Mouse (Mus musculus): ENCODE data around the gene Dock4. TPM values are rescaled to one million over a fixed set of nuclear protein-coding genes. Genes with fewer than 3 reads are reported as not detected.

Dock4 gene
- 0.61 and 0.75 TPM in 2 replicates for polyA plus RNA-seq (2015; fragmentation: Nextera tagmentation; extraction: Ambion mirVana)

- ATAC-seq (ENCODE audit: low read depth), result peak; percentile 99
- H3K4me1 ChIP-seq (replicated peaks), result peaks cover 16% of the 10 kb centered on the region
- H3K27ac ChIP-seq, result no peak within 1 kb of the TSS
Measured at GRCm38 (mm10) chr12:40445648-40446449, at the start of gene Dock4, which contains the start of gene Zfp277. Dock4 (plus strand) TSS chr12:40445952. Zfp277 (minus strand) TSS chr12:40445902.

GRCm38 (mm10) chr12:40398916-40399315 is 46.8 kb upstream of the Dock4 start:
- ATAC-seq (ENCODE audit: low read depth), result no peak
- 70% methylated on average over 2 of the region's 2 CpGs for WGBS (ENCODE audit: insufficient replicate concordance)
- DNase-seq, result no peak

More at GRCm38 (mm10) chr12:40445648-40446449, at the start of gene Dock4, which contains the start of gene Zfp277:
- under 1% methylated on average over 80 of the region's 80 CpGs for WGBS (ENCODE audit: insufficient replicate concordance)
- Histone ChIP-seq H3K9me3 (replicated peaks) (no peaks in the 10 kb centered on the region), H3K36me3 (no peaks in the 10 kb centered on the region), H3K27me3 (peaks cover 41% of the 10 kb centered on the region), H3K9ac (peak within 1 kb of the TSS; percentile 73), H3K4me3 (replicated peaks) (peak within 1 kb of the TSS; percentile 81), H3K4me2 (peak within 1 kb of the TSS; percentile 94)
- DNase-seq, result peak; percentile 96

GRCm38 (mm10) chr12:40399386-40399785 is 46.4 kb upstream of the Dock4 start:
- ATAC-seq (ENCODE audit: low read depth) (no peak), DNase-seq (no peak)
- Histone ChIP-seq H3K9ac (no peak overlapping the region), H3K27me3 (no peaks in the 10 kb centered on the region), H3K36me3 (peaks cover 6% of the 10 kb centered on the region; the same call in 1 of the 2 replicates), H3K9me3 (replicated peaks) (no peaks in the 10 kb centered on the region), H3K4me2 (no peak overlapping the region), H3K4me3 (replicated peaks) (no peak overlapping the region), H3K4me1 (replicated peaks) (no peaks in the 10 kb centered on the region), H3K27ac (no peak overlapping the region)
- 66% methylated on average over 2 of the region's 2 CpGs for WGBS (ENCODE audit: insufficient replicate concordance)

More at GRCm38 (mm10) chr12:40398916-40399315, 46.8 kb upstream of the Dock4 start:
- Histone ChIP-seq H3K27me3 (no peaks in the 10 kb centered on the region), H3K4me2 (no peak overlapping the region), H3K36me3 (peaks cover 6% of the 10 kb centered on the region; the same call in 1 of the 2 replicates), H3K4me1 (replicated peaks) (no peaks in the 10 kb centered on the region), H3K27ac (no peak overlapping the region), H3K9ac (no peak overlapping the region), H3K9me3 (replicated peaks) (no peaks in the 10 kb centered on the region), H3K4me3 (replicated peaks) (no peak overlapping the region)

- Histone ChIP-seq H3K27ac (no peak overlapping the region), H3K9ac (no peak overlapping the region), H3K4me3 (replicated peaks) (no peak overlapping the region), H3K4me1 (replicated peaks) (no peaks in the 10 kb centered on the region), H3K4me2 (no peak overlapping the region), H3K9me3 (replicated peaks) (no peaks in the 10 kb centered on the region), H3K27me3 (no peaks in the 10 kb centered on the region), H3K36me3 (peaks cover 6% of the 10 kb centered on the region; the same call in 1 of the 2 replicates)
- ATAC-seq (ENCODE audit: low read depth), result no peak
- WGBS (ENCODE audit: insufficient replicate concordance), result 80% methylated on average over 10 of the region's 10 CpGs
- DNase-seq, result no peak
Measured at GRCm38 (mm10) chr12:40399812-40400211, 45.9 kb upstream of the Dock4 start.

GRCm38 (mm10) chr12:40414682-40415311 is 31.0 kb upstream of the Dock4 start:
- no peaks in the 10 kb centered on the region for H3K36me3 ChIP-seq
- no peak overlapping the region for H3K27ac ChIP-seq
- ATAC-seq (ENCODE audit: low read depth) (no peak), DNase-seq (no peak)
- H3K9me3 ChIP-seq (replicated peaks), result no peaks in the 10 kb centered on the region
- H3K4me2 ChIP-seq, result no peak overlapping the region
- no peaks in the 10 kb centered on the region for H3K27me3 ChIP-seq
- H3K4me1 ChIP-seq (replicated peaks), result no peaks in the 10 kb centered on the region
- WGBS (ENCODE audit: insufficient replicate concordance), result 65% methylated on average over 5 of the region's 5 CpGs
- no peak overlapping the region for H3K9ac ChIP-seq
- no peak overlapping the region for H3K4me3 ChIP-seq (replicated peaks)

GRCm38 (mm10) chr12:40415312-40415925 is 30.3 kb upstream of the Dock4 start:
- no peaks in the 10 kb centered on the region for H3K36me3 ChIP-seq
- no peak overlapping the region for H3K4me2 ChIP-seq
- WGBS (ENCODE audit: insufficient replicate concordance), result 62% methylated on average over 8 of the region's 8 CpGs
- H3K27me3 ChIP-seq, result no peaks in the 10 kb centered on the region
- DNase-seq (no peak), ATAC-seq (ENCODE audit: low read depth) (no peak)
- H3K27ac ChIP-seq, result no peak overlapping the region
- no peak overlapping the region for H3K4me3 ChIP-seq (replicated peaks)
- no peaks in the 10 kb centered on the region for H3K4me1 ChIP-seq (replicated peaks)
- no peak overlapping the region for H3K9ac ChIP-seq
- H3K9me3 ChIP-seq (replicated peaks), result no peaks in the 10 kb centered on the region

GRCm38 (mm10) chr12:40417257-40417656 is 28.5 kb upstream of the Dock4 start:
- Histone ChIP-seq H3K27me3 (no peaks in the 10 kb centered on the region), H3K9me3 (replicated peaks) (no peaks in the 10 kb centered on the region), H3K36me3 (no peaks in the 10 kb centered on the region), H3K27ac (no peak overlapping the region), H3K9ac (no peak overlapping the region), H3K4me3 (replicated peaks) (no peak overlapping the region), H3K4me2 (no peak overlapping the region), H3K4me1 (replicated peaks) (no peaks in the 10 kb centered on the region)
- DNase-seq, result no peak
- no peak for ATAC-seq (ENCODE audit: low read depth)
- WGBS (ENCODE audit: insufficient replicate concordance), result 49% methylated on average over 4 of the region's 4 CpGs

- H3K9ac ChIP-seq, result no peak overlapping the region
- H3K4me2 ChIP-seq, result no peak overlapping the region
- H3K9me3 ChIP-seq (replicated peaks), result no peaks in the 10 kb centered on the region
- H3K4me1 ChIP-seq (replicated peaks), result no peaks in the 10 kb centered on the region
- no peak for DNase-seq
- no peak for ATAC-seq (ENCODE audit: low read depth)
- no peaks in the 10 kb centered on the region for H3K27me3 ChIP-seq
- WGBS (ENCODE audit: insufficient replicate concordance), result 72% methylated on average over 1 of the region's 1 CpGs
- H3K4me3 ChIP-seq (replicated peaks), result no peak overlapping the region
- no peak overlapping the region for H3K27ac ChIP-seq
- H3K36me3 ChIP-seq, result no peaks in the 10 kb centered on the region
Measured at GRCm38 (mm10) chr12:40424991-40425390, 20.8 kb upstream of the Dock4 start.

- H3K4me2 ChIP-seq, result no peak overlapping the region
- no peak for DNase-seq
- H3K4me1 ChIP-seq (replicated peaks), result peaks cover 11% of the 10 kb centered on the region
- no peak for ATAC-seq (ENCODE audit: low read depth)
- no peak overlapping the region for H3K4me3 ChIP-seq (replicated peaks)
- no peaks in the 10 kb centered on the region for H3K36me3 ChIP-seq
- no peaks in the 10 kb centered on the region for H3K27me3 ChIP-seq
- no peaks in the 10 kb centered on the region for H3K9me3 ChIP-seq (replicated peaks)
- H3K27ac ChIP-seq, result no peak overlapping the region
- no peak overlapping the region for H3K9ac ChIP-seq
- 68% methylated on average over 10 of the region's 10 CpGs for WGBS (ENCODE audit: insufficient replicate concordance)
Measured at GRCm38 (mm10) chr12:40427606-40428005, 18.1 kb upstream of the Dock4 start.

- no peak overlapping the region for H3K9ac ChIP-seq
- ATAC-seq (ENCODE audit: low read depth), result no peak
- no peak overlapping the region for H3K4me3 ChIP-seq (replicated peaks)
- H3K4me1 ChIP-seq (replicated peaks), result peaks cover 16% of the 10 kb centered on the region
- H3K4me2 ChIP-seq, result no peak overlapping the region
- H3K27ac ChIP-seq, result no peak overlapping the region
- WGBS (ENCODE audit: insufficient replicate concordance), result 72% methylated on average over 3 of the region's 3 CpGs
- no peak for DNase-seq
- H3K27me3 ChIP-seq, result no peaks in the 10 kb centered on the region
- H3K36me3 ChIP-seq, result no peaks in the 10 kb centered on the region
- H3K9me3 ChIP-seq (replicated peaks), result no peaks in the 10 kb centered on the region
Measured at GRCm38 (mm10) chr12:40429976-40430375, 15.8 kb upstream of the Dock4 start.

GRCm38 (mm10) chr12:40431075-40431474 is 14.7 kb upstream of the Dock4 start:
- peaks cover 16% of the 10 kb centered on the region for H3K4me1 ChIP-seq (replicated peaks)
- no peak overlapping the region for H3K27ac ChIP-seq
- H3K36me3 ChIP-seq, result no peaks in the 10 kb centered on the region
- H3K4me3 ChIP-seq (replicated peaks), result no peak overlapping the region
- no peaks in the 10 kb centered on the region for H3K27me3 ChIP-seq
- H3K9me3 ChIP-seq (replicated peaks), result no peaks in the 10 kb centered on the region
- ATAC-seq (ENCODE audit: low read depth) (no peak), DNase-seq (no peak)
- no peak overlapping the region for H3K4me2 ChIP-seq
- no peak overlapping the region for H3K9ac ChIP-seq
- 67% methylated on average over 5 of the region's 5 CpGs for WGBS (ENCODE audit: insufficient replicate concordance)

Measured in liver, embryonic 13.5 days (tissue).